Mouse (Mus musculus) spleen, adult 2 months (tissue): Measurements from ENCODE around the gene Fnbp1l. TPM values are rescaled to one million over a fixed set of nuclear protein-coding genes. Genes with fewer than 3 reads are reported as not detected.

Experiments used
- DNase-seq, 2 experiments: peaks; one replicate each; pipeline versions ENCODE4 v3.0.0 to v3.0.0-alpha.2; 2012 to 2021; ENCODE audit warnings: low spot score in 2 of 2, low read depth in 1 of 2
- H3K27ac ChIP-seq: fragments of 200-500 bp; 2 replicates; pipeline ENCODE4 v1.5.1; 2012; ENCODE audit warnings: low read length, inconsistent platforms; ENCODE audit not compliant: insufficient read depth
- H3K27me3 ChIP-seq: fragments of 200-500 bp; 2 replicates; pipeline ENCODE4 v1.6.1; 2012; ENCODE audit warnings: mild to moderate bottlenecking, moderate library complexity, low read length, inconsistent platforms; ENCODE audit not compliant: control insufficient read depth, insufficient read depth
- H3K36me3 ChIP-seq: fragments of 200-500 bp; 2 replicates; pipeline ENCODE4 v1.6.1; 2012; ENCODE audit warnings: mild to moderate bottlenecking, low read length, inconsistent platforms; ENCODE audit not compliant: control insufficient read depth, insufficient read depth
- H3K4me1 ChIP-seq: fragments of 200-500 bp; 2 replicates; pipeline ENCODE4 v1.6.1; 2011; ENCODE audit warnings: inconsistent platforms; ENCODE audit not compliant: control insufficient read depth, insufficient read depth, insufficient read length
- H3K4me3 ChIP-seq: fragments of 200-500 bp; 2 replicates; pipeline ENCODE4 v1.5.1; 2011; ENCODE audit warnings: mild to moderate bottlenecking, inconsistent platforms; ENCODE audit not compliant: insufficient read depth, insufficient read length; ENCODE audit errors: extremely low read depth
- CTCF ChIP-seq: fragments of 200-500 bp; IDR thresholded peaks from 2 replicates; pipeline ENCODE4 v1.5.1; 2011; ENCODE audit warnings: mild to moderate bottlenecking, inconsistent platforms; ENCODE audit not compliant: insufficient read depth, insufficient read length, insufficient replicate concordance; ENCODE audit errors: extremely low read depth
- POLR2A ChIP-seq: fragments of 200-500 bp; IDR thresholded peaks from 2 replicates; pipeline ENCODE4 v1.6.1; 2011; ENCODE audit warnings: low read depth, low read length, inconsistent platforms
- WGBS: fragments of 180-500 bp; shearing (Covaris S2); methylation state at CpG from one replicate; pipeline ENCODE4 v1.1.7; 2018; 5-methylcytosine and 5-hydroxymethylcytosine counted together
- polyA plus RNA-seq: library from polyadenylated mRNA; depleted of rRNA; stranded (reverse); fragments of >200 nt; gene quantifications from 2 replicates; pipeline ENCODE4 v1.2.3, GENCODE M21; 2012

Gene Fnbp1l
- polyA plus RNA-seq, 1 experiment: 1.3 TPM

- 92% methylated on average over 3 of the region's 3 CpGs for WGBS
- no peak for DNase-seq
- H3K4me3 ChIP-seq: no peak overlapping the region
- peaks cover 38% of the 10 kb centered on the region for H3K36me3 ChIP-seq
- no peak overlapping the region for H3K27ac ChIP-seq
- no peaks in the 10 kb centered on the region for H3K4me1 ChIP-seq
- no peak for TF ChIP-seq POLR2A
- H3K27me3 ChIP-seq: no peaks in the 10 kb centered on the region
Measured at GRCm38 (mm10) chr3:122528477-122528876, 91.0 kb downstream of the Fnbp1l start.

- no peak for DNase-seq
- no peak for TF ChIP-seq CTCF
- TF ChIP-seq POLR2A: no peak
- Histone ChIP-seq H3K27ac (no peak overlapping the region), H3K4me1 (no peaks in the 10 kb centered on the region), H3K27me3 (no peaks in the 10 kb centered on the region), H3K36me3 (peaks cover 19% of the 10 kb centered on the region), H3K4me3 (no peak overlapping the region)
- WGBS: 32% methylated on average over 1 of the region's 1 CpGs
Measured at GRCm38 (mm10) chr3:122521294-122521693, 98.2 kb downstream of the Fnbp1l start.

DNA sequence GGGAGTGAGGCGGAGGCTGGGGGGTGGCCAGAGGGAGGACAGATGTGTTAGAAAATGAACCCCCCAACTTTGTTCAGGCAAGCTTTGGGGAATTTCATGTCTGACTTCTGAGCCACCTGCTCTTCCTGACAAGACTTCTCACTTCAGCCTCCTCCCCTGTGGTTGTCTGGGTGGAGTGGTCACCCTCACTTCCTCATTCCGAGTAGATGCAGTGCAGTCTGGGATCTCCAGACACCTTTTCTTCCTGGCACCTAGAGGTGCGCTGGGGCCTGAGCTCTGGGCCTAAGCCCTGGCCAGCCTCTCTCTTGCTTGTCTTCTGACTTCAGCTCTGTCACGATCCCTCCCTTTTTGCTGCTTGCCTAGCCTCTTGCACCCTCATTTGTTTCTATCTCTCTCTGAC is 98.6 kb downstream of the Fnbp1l start:
- Histone ChIP-seq H3K36me3 (peaks cover 17% of the 10 kb centered on the region), H3K27ac (no peak overlapping the region), H3K4me3 (no peak overlapping the region), H3K4me1 (no peaks in the 10 kb centered on the region), H3K27me3 (no peaks in the 10 kb centered on the region)
- no peak for DNase-seq
- TF ChIP-seq CTCF (no peak), POLR2A (no peak)
- 62% methylated on average over 4 of the region's 4 CpGs for WGBS

DNA sequence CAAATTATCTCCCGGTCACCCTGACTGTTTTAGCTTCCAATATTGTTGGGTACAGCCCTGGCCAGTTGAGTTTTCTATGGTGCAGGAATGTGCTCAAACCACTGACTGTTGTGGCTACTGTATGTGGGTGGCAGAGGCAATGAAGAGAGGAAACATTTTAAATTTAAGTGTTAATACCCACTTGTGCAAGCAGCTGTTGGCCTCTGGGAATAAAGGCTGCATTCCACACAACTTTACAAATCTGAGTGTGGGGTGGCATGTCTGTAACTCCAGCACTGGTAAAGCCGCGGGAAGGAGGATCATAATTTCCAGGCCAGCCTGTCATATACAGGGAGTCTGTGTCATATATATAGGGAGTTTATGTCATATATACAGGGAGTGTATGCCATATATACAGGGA is 99.2 kb downstream of the Fnbp1l start:
- no peak for DNase-seq
- TF ChIP-seq CTCF (no peak), POLR2A (no peak)
- Histone ChIP-seq H3K4me1 (no peaks in the 10 kb centered on the region), H3K27me3 (no peaks in the 10 kb centered on the region), H3K4me3 (no peak overlapping the region), H3K27ac (no peak overlapping the region), H3K36me3 (peaks cover 20% of the 10 kb centered on the region)
- 85% methylated on average over 3 of the region's 3 CpGs for WGBS

- Histone ChIP-seq H3K27me3 (no peaks in the 10 kb centered on the region), H3K27ac (no peak overlapping the region), H3K4me1 (no peaks in the 10 kb centered on the region), H3K4me3 (no peak overlapping the region), H3K36me3 (peaks cover 17% of the 10 kb centered on the region)
- 80% methylated on average over 13 of the region's 13 CpGs for WGBS
- TF ChIP-seq POLR2A (no peak), CTCF (no peak)
- DNase-seq: no peak
Measured at GRCm38 (mm10) chr3:122519082-122519481, 100.4 kb downstream of the Fnbp1l start.

DNA sequence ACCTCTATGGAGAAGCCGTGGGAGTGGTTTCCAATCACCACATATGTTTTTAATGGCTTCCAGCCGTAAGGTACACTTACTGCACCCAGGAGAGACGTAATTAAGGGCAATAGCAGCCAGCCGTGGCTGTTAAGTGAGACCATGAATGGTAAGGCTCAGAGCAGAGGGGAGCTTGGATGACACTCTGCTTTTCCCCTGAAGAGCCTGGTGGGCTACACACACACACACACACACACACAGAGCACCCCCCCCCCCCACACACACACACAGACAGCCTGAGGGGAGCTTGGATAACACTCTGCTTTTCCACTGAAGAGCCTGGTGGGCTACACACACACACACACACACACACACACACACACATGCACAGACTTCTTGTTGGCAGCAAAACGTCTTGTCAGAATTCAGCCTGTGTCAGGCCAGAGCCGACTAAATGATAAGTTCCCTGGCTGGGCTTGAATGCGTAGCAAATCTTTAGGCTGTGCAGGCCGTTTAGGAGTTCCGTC is 101.2 kb downstream of the Fnbp1l start:
- Histone ChIP-seq H3K4me1 (no peaks in the 10 kb centered on the region), H3K27ac (no peak overlapping the region), H3K27me3 (no peaks in the 10 kb centered on the region), H3K4me3 (no peak overlapping the region), H3K36me3 (peaks cover 15% of the 10 kb centered on the region)
- no peak for TF ChIP-seq CTCF
- TF ChIP-seq POLR2A: no peak
- DNase-seq: no peak
- 79% methylated on average over 9 of the region's 9 CpGs for WGBS

DNA sequence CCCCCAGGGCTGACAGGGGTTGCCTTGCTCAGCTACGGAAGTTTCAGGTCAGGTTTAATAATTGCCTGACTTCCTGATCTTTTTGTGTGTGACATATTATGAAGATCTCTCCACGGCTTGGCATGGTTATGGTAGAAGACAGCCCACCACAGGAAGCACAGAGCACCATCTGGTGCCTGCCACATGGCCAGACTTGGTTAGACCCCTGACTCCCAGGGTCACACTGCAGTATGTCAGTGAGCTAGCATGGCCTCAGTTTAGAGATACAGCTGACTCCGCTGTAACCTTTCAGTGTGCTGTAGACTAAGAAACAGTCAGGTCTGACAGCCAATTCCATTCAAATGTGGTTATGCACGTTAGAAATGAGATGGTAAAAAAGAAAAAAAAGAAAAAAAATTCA is 101.8 kb downstream of the Fnbp1l start:
- DNase-seq: no peak
- 42% methylated on average over 4 of the region's 4 CpGs for WGBS
- no peaks in the 10 kb centered on the region for H3K4me1 ChIP-seq

More for the DNA sequence above, 101.8 kb downstream of the Fnbp1l start:
- H3K27ac ChIP-seq: no peak overlapping the region
- peaks cover 15% of the 10 kb centered on the region for H3K36me3 ChIP-seq
- H3K27me3 ChIP-seq: no peaks in the 10 kb centered on the region
- H3K4me3 ChIP-seq: no peak overlapping the region
- TF ChIP-seq POLR2A (no peak), CTCF (no peak)
